Mouse (Mus musculus) neural tube, embryonic 11.5 days (tissue): Measurements from ENCODE around the gene Tmc4. TPM values are rescaled to one million over a fixed set of nuclear protein-coding genes. Genes with fewer than 3 reads are reported as not detected.
"Not testable (repeated sequence)": the region's sequence is repeated elsewhere in the genome, so short reads cannot be mapped to it uniquely, and the experiment has no call there.

Experiments
- ATAC-seq: fragments of 200-750 bp; cut with Nextera tagmentation; 2 replicates; pipeline ENCODE4 v1.8.0; 2017; ENCODE audit warnings: moderate number of reproducible peaks, mild to moderate bottlenecking, moderate TSS enrichment, moderate library complexity; ENCODE audit not compliant: insufficient read depth, low FRiP score, low TSS enrichment
- DNase-seq: peaks from one replicate; pipeline ENCODE4 v3.0.0-alpha.2; 2015; ENCODE audit warnings: low spot score
- H3K27ac ChIP-seq: fragments of 300-500 bp; sonication (generic); 2 replicates; pipeline ENCODE4 v1.5.1; 2014; ENCODE audit warnings: low read depth, mild to moderate bottlenecking, low read length
- H3K27me3 ChIP-seq: fragments of 300-500 bp; sonication (generic); 2 replicates; pipeline ENCODE4 v1.6.1; 2014; ENCODE audit warnings: mild to moderate bottlenecking, low read length, mixed read lengths; ENCODE audit not compliant: control insufficient read depth, insufficient read depth
- H3K36me3 ChIP-seq: fragments of 300-500 bp; sonication (generic); 2 replicates; pipeline ENCODE4 v1.6.1; 2014; ENCODE audit warnings: mild to moderate bottlenecking, low read length, moderate library complexity, mixed read lengths; ENCODE audit not compliant: control insufficient read depth, insufficient read depth
- H3K4me1 ChIP-seq: fragments of 300-500 bp; sonication (generic); 2 replicates; pipeline ENCODE4 v1.6.1; 2014; ENCODE audit warnings: low read length, mixed read lengths; ENCODE audit not compliant: control insufficient read depth, insufficient read depth
- H3K4me2 ChIP-seq: fragments of 300-500 bp; sonication (generic); 2 replicates; pipeline ENCODE4 v1.6.1; 2014; ENCODE audit warnings: low read depth, mild to moderate bottlenecking, moderate library complexity
- H3K4me3 ChIP-seq: fragments of 300-500 bp; sonication (generic); 2 replicates; pipeline ENCODE4 v1.5.1; 2014; ENCODE audit warnings: low read depth, low read length
- H3K9ac ChIP-seq: fragments of 300-500 bp; sonication (generic); 2 replicates; pipeline ENCODE4 v1.6.1; 2014; ENCODE audit warnings: mild to moderate bottlenecking, low read length
- H3K9me3 ChIP-seq: fragments of 300-500 bp; sonication (generic); 2 replicates; pipeline ENCODE4 v1.6.1; 2016; ENCODE audit warnings: low read length; ENCODE audit not compliant: control insufficient read depth
- WGBS: fragments of 180-500 bp; shearing (Covaris S2); extraction: QIAGEN DNeasy Blood & Tissue Kit; methylation state at CpG from one replicate; pipeline ENCODE4 v1.1.7; 2014; 5-methylcytosine and 5-hydroxymethylcytosine counted together
- polyA plus RNA-seq: library from polyadenylated mRNA; unstranded; fragments of >200 nt; fragmentation: Nextera tagmentation; extraction: Ambion mirVana; gene quantifications from 2 replicates; pipeline ENCODE4 v1.2.1, GENCODE M21; 2014

Gene Tmc4
- polyA plus RNA-seq, 1 experiment from 2014 or later = 3.3 TPM

DNA sequence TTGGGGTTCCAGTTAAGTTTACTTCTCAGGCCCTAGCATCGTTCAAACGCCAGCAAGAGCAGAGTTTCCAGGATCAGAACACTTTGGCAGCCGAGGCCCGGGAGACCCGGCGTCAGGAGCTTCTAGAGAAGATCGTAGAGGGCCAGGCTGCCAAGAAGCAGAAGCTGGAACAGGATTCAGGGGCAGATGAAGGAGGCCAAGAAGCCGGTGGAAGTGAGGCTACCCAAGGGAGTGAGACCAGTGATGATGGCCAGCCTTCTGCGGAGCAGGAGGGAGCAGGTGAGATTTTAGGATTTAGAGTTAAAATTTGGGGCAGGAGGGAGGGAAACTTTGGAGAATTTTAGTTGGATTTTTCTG lies 17.6 kb upstream of the Tmc4 start:
- H3K27ac ChIP-seq = peak overlapping the region; percentile 88
- not testable (repeated sequence) for ATAC-seq, DNase-seq, H3K36me3 ChIP-seq, H3K9me3 ChIP-seq, H3K27me3 ChIP-seq
- H3K4me1 ChIP-seq = 0 out of 2 replicates have a peak, but pooled peaks cover 11% of the 10 kb centered on the region
- peak overlapping the region; percentile 75 for H3K9ac ChIP-seq
- H3K4me2 ChIP-seq = peak overlapping the region; percentile 78
- H3K4me3 ChIP-seq = peak overlapping the region; percentile 53
- 6% methylated on average over 9 of the region's 9 CpGs for WGBS

DNA sequence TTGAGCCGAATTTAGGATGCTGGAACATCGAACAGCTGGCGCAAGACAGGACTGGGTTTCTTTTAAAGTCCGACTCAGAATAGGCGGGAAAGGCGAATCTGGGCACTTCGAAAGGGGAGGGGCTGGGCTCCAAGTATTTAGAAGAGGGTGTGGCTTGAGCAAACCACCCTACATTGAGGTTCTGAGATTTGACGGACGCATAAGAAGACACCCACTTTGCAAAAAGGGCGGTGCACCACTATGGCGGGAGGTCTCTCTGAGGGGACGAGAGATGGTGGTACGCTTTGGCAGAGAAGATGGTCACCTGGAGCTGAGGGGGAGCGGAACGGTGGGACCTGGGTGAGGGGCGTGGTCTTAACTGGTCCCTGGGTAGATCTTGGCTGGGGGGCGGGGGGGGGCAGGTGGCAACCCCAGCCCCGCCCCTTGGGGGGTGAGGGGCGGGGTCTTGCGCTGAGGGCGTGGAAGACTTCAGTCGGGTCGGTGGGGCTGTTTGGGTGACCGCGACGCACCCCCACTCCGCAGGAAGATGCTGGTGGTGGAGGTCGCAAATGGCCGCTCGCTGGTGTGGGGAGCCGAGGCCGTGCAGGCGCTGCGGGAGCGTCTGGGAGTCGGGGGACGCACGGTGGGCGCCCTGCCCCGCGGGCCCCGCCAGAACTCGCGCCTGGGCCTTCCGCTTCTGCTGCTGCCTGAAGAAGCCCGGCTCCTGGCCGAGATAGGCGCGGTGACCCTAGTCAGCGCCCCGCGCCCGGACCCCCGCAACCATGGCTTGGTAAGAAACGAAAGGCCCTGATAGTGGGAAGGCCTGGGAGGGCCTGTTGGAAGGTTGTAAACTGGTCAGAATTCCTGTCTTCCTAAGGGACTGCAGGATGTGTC lies 17.0 kb upstream of the Tmc4 start:
- Histone ChIP-seq H3K4me2 (peak overlapping the region; percentile 78), H3K4me3 (peak overlapping the region; percentile 53), H3K9me3 (no peaks in the 10 kb centered on the region), H3K36me3 (peaks cover 2% of the 10 kb centered on the region; the same call in 1 of the 2 replicates), H3K4me1 (0 out of 2 replicates have a peak, but pooled peaks cover 11% of the 10 kb centered on the region), H3K27ac (peak overlapping the region; percentile 88), H3K27me3 (no peaks in the 10 kb centered on the region), H3K9ac (peak overlapping the region; percentile 75)
- WGBS = under 1% methylated on average over 43 of the region's 55 CpGs
- peak; percentile 80 for DNase-seq
- ATAC-seq = peak; percentile 32

DNA sequence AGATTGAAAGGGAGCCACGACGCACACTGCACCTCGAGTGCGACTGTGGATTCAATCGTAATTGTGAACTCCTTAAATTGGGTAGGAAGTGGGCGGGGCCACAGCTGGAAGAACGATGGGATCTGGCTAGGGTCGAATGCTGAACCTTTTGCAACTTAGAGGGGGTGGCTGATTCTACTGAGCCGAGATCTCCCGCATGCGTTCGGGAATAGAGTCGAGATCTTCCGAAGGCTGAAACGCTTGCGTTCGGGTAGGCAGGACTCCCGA lies 16.4 kb upstream of the Tmc4 start:
- peak overlapping the region; percentile 88 for H3K27ac ChIP-seq
- H3K4me1 ChIP-seq = 0 out of 2 replicates have a peak, but pooled peaks cover 11% of the 10 kb centered on the region
- DNase-seq = no peak
- H3K36me3 ChIP-seq = no peaks in the 10 kb centered on the region; the same call in 1 of the 2 replicates
- peak overlapping the region; percentile 75 for H3K9ac ChIP-seq
- no peaks in the 10 kb centered on the region for H3K27me3 ChIP-seq
- H3K4me2 ChIP-seq = peak overlapping the region; percentile 78
- no peaks in the 10 kb centered on the region for H3K9me3 ChIP-seq
- WGBS = under 1% methylated on average over 18 of the region's 18 CpGs
- ATAC-seq = no peak
- peak overlapping the region; percentile 53 for H3K4me3 ChIP-seq

DNA sequence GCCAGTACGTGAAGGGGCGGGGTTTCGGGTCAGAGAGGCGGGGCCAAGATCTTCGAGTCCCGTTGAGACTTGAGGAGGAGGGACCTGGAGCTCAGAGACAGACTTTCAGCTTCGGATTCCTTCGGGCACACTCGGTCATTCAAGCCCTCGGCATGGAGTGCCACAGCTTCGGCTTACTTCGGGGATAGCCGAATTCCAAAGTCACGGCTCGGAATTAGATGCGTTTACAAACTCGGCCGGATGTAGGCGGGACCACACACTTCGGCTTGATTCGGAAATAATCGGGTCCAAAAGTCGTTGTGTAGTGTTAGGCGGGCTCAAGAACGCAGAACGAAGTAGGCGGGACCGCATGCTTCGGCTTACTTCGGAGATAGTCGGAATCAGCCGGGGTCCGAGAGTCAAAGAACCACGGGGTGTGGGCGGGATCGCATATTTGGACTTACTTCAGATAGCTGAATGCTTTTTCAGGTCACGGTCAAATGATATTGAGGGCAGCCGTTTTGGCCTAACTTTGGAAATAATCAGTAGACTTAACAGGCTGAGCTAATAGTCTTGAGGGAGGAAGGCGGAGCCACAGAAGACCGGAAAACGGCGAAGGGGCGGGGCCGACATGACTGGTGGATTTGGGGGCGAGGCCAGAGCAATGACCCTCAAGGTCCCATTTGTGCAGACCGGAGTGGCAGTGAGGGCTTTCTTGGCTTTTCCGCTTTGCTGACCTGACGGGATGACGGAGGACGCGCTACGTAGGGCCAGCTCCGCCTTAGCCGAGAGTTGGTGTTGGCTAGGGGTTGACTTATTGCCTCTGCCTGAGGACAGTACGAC lies 15.8 kb upstream of the Tmc4 start, which contains the start of gene Mboat7:
Gene Mboat7 (minus strand): TSS at position 537 of the 822 bp plus-strand sequence.
- under 1% methylated on average over 55 of the region's 55 CpGs for WGBS
- 0 out of 2 replicates have a peak, but pooled peaks cover 11% of the 10 kb centered on the region for H3K4me1 ChIP-seq
- H3K27me3 ChIP-seq = no peaks in the 10 kb centered on the region
- DNase-seq (peak; percentile 94), ATAC-seq (peak; percentile 88)
- H3K36me3 ChIP-seq = no peaks in the 10 kb centered on the region; the same call in 1 of the 2 replicates
- peak within 1 kb of the TSS; percentile 75 for H3K9ac ChIP-seq
- peak within 1 kb of the TSS; percentile 53 for H3K4me3 ChIP-seq
- peak within 1 kb of the TSS; percentile 88 for H3K27ac ChIP-seq
- H3K4me2 ChIP-seq = peak within 1 kb of the TSS; percentile 78
- H3K9me3 ChIP-seq = no peaks in the 10 kb centered on the region

DNA sequence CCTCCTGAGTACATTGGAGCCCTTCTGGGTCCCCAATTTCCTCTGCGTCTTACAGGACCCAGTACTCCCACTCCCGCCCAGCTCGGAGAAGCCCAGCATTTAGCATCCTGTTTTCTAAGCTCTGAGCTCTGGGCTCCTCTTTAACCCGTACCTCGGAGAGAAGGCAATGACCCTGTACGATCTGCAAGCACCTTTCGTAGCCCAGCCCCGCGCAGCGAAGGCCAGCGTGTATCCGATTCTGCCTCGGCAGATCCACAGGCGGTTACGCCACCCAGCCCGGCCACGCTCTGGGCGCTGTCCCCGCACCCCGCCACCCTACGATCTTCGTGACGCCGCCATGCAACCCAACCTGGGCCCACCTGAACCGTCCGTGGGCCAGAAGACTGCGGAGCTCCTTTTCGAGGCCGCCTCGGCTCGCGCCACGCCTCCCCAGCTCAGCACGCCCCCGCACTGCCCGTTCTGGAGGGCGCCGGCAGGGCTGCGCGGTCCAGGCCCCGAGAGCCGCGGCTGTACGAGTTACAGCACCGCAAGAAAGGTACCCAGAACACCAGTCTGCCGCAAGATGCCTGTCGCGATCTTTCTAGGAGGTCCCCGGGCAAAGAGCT lies 15.1 kb upstream of the Tmc4 start, which contains the start of gene Tsen34:
Gene Tsen34 (plus strand): TSS at position 482 of the 605 bp plus-strand sequence.
- Histone ChIP-seq H3K9ac (peak within 1 kb of the TSS; percentile 75), H3K27me3 (no peaks in the 10 kb centered on the region), H3K4me1 (0 out of 2 replicates have a peak, but pooled peaks cover 11% of the 10 kb centered on the region), H3K9me3 (no peaks in the 10 kb centered on the region), H3K27ac (peak within 1 kb of the TSS; percentile 88), H3K4me2 (peak within 1 kb of the TSS; percentile 78), H3K36me3 (no peaks in the 10 kb centered on the region; the same call in 1 of the 2 replicates), H3K4me3 (peak within 1 kb of the TSS; percentile 53)
- no peak for DNase-seq
- WGBS = under 1% methylated on average over 49 of the region's 49 CpGs
- peak; percentile 66; the same call in 1 of the 2 replicates for ATAC-seq

DNA sequence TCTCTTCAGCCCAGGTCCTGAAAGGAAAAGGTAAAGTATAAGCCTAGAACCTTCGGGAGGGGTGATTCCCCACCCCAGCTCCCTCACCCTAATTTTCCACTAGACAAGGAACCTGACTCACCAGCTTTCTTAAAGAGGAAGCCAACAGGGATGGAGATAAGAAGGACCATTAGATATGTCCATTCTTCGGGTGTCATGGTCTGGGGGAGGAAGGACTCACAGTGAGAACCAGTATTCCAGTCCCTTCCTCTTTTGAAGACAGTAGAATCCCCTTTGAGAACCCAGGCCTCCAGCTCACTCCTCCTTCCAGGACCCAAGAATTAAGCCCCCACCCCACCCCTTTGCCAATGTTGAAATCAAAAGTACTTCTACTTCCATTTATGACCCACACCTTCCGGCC lies 14.6 kb upstream of the Tmc4 start:
- Histone ChIP-seq H3K9ac (peak overlapping the region; percentile 75), H3K9me3 (no peaks in the 10 kb centered on the region), H3K36me3 (no peaks in the 10 kb centered on the region; the same call in 1 of the 2 replicates), H3K27ac (no peak overlapping the region), H3K27me3 (no peaks in the 10 kb centered on the region), H3K4me2 (peak overlapping the region; percentile 78), H3K4me3 (peak overlapping the region; percentile 53), H3K4me1 (0 out of 2 replicates have a peak, but pooled peaks cover 11% of the 10 kb centered on the region)
- ATAC-seq = no peak
- 42% methylated on average over 3 of the region's 3 CpGs for WGBS
- DNase-seq = no peak

DNA sequence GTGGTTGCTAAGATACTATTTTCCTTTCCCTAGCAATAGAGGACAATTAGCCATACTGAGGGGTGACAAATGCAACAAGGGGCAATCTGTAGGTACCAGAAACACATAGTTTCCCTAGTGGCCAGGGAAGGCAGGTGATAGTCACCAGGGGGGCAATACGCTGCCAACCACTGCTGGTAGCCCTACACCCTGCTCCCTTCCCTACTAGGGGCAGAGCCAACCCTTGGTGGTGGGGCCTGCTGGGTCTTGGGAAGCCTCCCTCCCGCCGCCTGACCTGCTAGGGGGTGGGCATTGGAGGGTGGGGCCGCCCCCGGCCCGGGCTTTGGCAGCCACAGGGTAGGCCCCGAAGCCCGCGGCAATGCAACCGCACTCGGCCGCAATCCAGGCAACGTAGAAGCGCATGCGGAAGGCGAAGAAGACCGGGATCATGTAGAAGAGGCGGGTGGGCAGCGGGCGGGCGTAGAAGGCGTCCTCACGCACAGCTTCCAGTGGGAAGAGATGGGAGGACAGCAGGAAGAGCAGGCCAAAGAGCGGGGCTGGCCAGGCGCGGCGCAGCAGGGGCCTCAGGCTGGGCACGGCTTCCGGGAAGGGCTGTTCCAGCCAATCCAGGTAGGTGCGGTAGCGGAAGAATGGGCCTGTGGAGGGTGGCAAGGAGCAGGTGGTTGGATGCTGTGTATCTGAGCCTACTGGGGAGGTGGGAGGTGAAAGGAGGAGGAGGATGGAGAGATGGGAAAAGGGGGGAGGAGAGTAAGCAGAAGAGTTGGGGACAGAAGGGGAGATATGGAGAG lies 8.2 kb upstream of the Tmc4 start:
- WGBS = 82% methylated on average over 31 of the region's 31 CpGs
- peak; percentile 31; the same call in 1 of the 2 replicates for ATAC-seq
- Histone ChIP-seq H3K27ac (no peak overlapping the region), H3K27me3 (no peaks in the 10 kb centered on the region), H3K4me1 (peaks cover 4% of the 10 kb centered on the region), H3K4me3 (no peak overlapping the region), H3K36me3 (peaks cover 3% of the 10 kb centered on the region), H3K9ac (no peak overlapping the region; the same call in 1 of the 2 replicates), H3K9me3 (no peaks in the 10 kb centered on the region), H3K4me2 (no peak overlapping the region)
- no peak for DNase-seq
